Mouse (Mus musculus): ENCODE data around the gene Tbc1d30.

DNA sequence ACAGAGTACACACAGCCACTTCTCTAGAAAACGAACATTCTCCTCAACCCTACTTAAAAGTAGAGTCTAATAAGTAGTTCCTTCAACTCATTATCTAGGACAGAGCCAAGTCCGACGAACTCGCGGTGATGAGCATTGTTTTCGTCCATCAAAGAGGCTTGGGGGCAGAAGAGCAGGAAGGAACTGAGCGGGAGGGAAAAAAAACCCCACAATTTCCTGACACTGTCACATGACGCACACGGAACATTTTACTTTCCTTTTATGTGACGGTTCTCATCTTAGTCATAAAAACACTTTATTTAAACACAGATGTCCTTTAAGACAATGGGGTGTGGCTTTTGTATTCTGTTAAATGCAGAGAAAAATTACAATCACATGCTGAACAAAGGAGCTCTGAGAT lies 34.7 kb downstream of the Tbc1d30 start:
- no peak for TF ChIP-seq POLR2A (IDR thresholded peaks at IDR 0.05; ENCODE audit: low read depth, low read length)
- no peak for TF ChIP-seq CTCF (IDR thresholded peaks at IDR 0.05; ENCODE audit: extremely low read depth, insufficient read depth, insufficient read length, insufficient replicate concordance)
